Mouse (Mus musculus) bone marrow, adult 2 months (tissue): ENCODE data around the gene Cks1brt.

Source experiments
- CTCF ChIP-seq: fragments of 200-500 bp; IDR thresholded peaks from 2 replicates; pipeline ENCODE4 v1.5.1; 2011; ENCODE audit warnings: low read length, control low read depth; ENCODE audit not compliant: control insufficient read depth, insufficient read depth
- POLR2A ChIP-seq: fragments of 200-500 bp; IDR thresholded peaks from 2 replicates; pipeline ENCODE4 v1.6.1; 2011; ENCODE audit warnings: low read depth, mild to moderate bottlenecking, control low read depth, low read length, borderline replicate concordance; ENCODE audit not compliant: control insufficient read depth

- TF ChIP-seq POLR2A (no peak), CTCF (no peak)
Measured at GRCm38 (mm10) chr8:85220992-85221391, 69.3 kb downstream of the Cks1brt start.
